Mouse (Mus musculus): ENCODE measurements around the gene Pgd. TPM values are rescaled to one million over a fixed set of nuclear protein-coding genes. Genes with fewer than 3 reads are reported as not detected.
"Not testable (repeated sequence)": the region's sequence is repeated elsewhere in the genome, so short reads cannot be mapped to it uniquely, and the experiment has no call there.

The Pgd gene
- polyA plus RNA-seq, 1 experiment from 2014 or later, result 96.4 TPM

- no peaks in the 10 kb centered on the region for H3K9me3 ChIP-seq (replicated peaks)
- 93% methylated on average over 23 of the region's 23 CpGs for WGBS
- no peak overlapping the region for H3K4me2 ChIP-seq
- H3K9ac ChIP-seq, result no peak overlapping the region
- no peak overlapping the region for H3K27ac ChIP-seq
- no peak for ATAC-seq
- peaks cover under 1% of the 10 kb centered on the region; the same call in 1 of the 2 replicates for H3K4me1 ChIP-seq
- H3K27me3 ChIP-seq, result no peaks in the 10 kb centered on the region
- peaks cover 56% of the 10 kb centered on the region for H3K36me3 ChIP-seq (ENCODE audit: poor library complexity, severe bottlenecking)
- no peak overlapping the region for H3K4me3 ChIP-seq
Observed at GRCm38 (mm10) chr4:149131021-149131752, 35.4 kb downstream of the Pgd start.

- WGBS, result 87% methylated on average over 18 of the region's 18 CpGs
- Histone ChIP-seq H3K4me2 (no peak overlapping the region), H3K36me3 (ENCODE audit: poor library complexity, severe bottlenecking) (peaks cover 57% of the 10 kb centered on the region), H3K27ac (no peak overlapping the region), H3K9me3 (replicated peaks) (no peaks in the 10 kb centered on the region), H3K27me3 (no peaks in the 10 kb centered on the region), H3K4me3 (no peak overlapping the region), H3K4me1 (no peaks in the 10 kb centered on the region), H3K9ac (no peak overlapping the region)
- ATAC-seq, result no peak
Observed at GRCm38 (mm10) chr4:149128467-149128866, 38.1 kb downstream of the Pgd start.

GRCm38 (mm10) chr4:149126663-149127062 is 39.9 kb downstream of the Pgd start, which contains the start of gene Cort:
TSS of gene Cort (minus strand) at chr4:149126763.
- H3K4me2 ChIP-seq, result no peak within 1 kb of the TSS
- ATAC-seq, result no peak
- no peaks in the 10 kb centered on the region for H3K4me1 ChIP-seq
- H3K27ac ChIP-seq, result no peak within 1 kb of the TSS
- H3K4me3 ChIP-seq, result no peak within 1 kb of the TSS
- 81% methylated on average over 11 of the region's 11 CpGs for whole genome bisulfite sequencing
- no peak within 1 kb of the TSS for H3K9ac ChIP-seq
- H3K36me3 ChIP-seq (ENCODE audit: poor library complexity, severe bottlenecking), result peaks cover 54% of the 10 kb centered on the region
- H3K9me3 ChIP-seq (replicated peaks), result no peaks in the 10 kb centered on the region
- no peaks in the 10 kb centered on the region for H3K27me3 ChIP-seq

- H3K4me1 ChIP-seq, result no peaks in the 10 kb centered on the region
- no peak for ATAC-seq
- no peak overlapping the region for H3K4me2 ChIP-seq
- no peak overlapping the region for H3K27ac ChIP-seq
- H3K9ac ChIP-seq, result no peak overlapping the region
- H3K36me3 ChIP-seq (ENCODE audit: poor library complexity, severe bottlenecking), result peaks cover 49% of the 10 kb centered on the region
- WGBS, result 83% methylated on average over 6 of the region's 6 CpGs
- H3K9me3 ChIP-seq (replicated peaks), result no peaks in the 10 kb centered on the region
- H3K4me3 ChIP-seq, result no peak overlapping the region
- no peaks in the 10 kb centered on the region for H3K27me3 ChIP-seq
Observed at GRCm38 (mm10) chr4:149126115-149126509, 40.5 kb downstream of the Pgd start.

GRCm38 (mm10) chr4:149125341-149126114 is 41.0 kb downstream of the Pgd start:
- no peak overlapping the region for H3K4me3 ChIP-seq
- no peaks in the 10 kb centered on the region for H3K4me1 ChIP-seq

GRCm38 (mm10) chr4:149123432-149123831 is 43.1 kb downstream of the Pgd start:
- no peak overlapping the region for H3K4me3 ChIP-seq
- no peak overlapping the region for H3K27ac ChIP-seq
- no peaks in the 10 kb centered on the region for H3K27me3 ChIP-seq
- ATAC-seq, result no peak
- no peaks in the 10 kb centered on the region for H3K9me3 ChIP-seq (replicated peaks)
- H3K36me3 ChIP-seq (ENCODE audit: poor library complexity, severe bottlenecking), result peaks cover 34% of the 10 kb centered on the region
- no peaks in the 10 kb centered on the region for H3K4me1 ChIP-seq
- 62% methylated on average over 5 of the region's 5 CpGs for WGBS
- no peak overlapping the region for H3K4me2 ChIP-seq
- H3K9ac ChIP-seq, result no peak overlapping the region

More at GRCm38 (mm10) chr4:149125341-149126114, 41.0 kb downstream of the Pgd start:
- Histone ChIP-seq H3K27ac (no peak overlapping the region), H3K27me3 (no peaks in the 10 kb centered on the region), H3K4me2 (no peak overlapping the region), H3K9me3 (replicated peaks) (no peaks in the 10 kb centered on the region), H3K36me3 (ENCODE audit: poor library complexity, severe bottlenecking) (peaks cover 44% of the 10 kb centered on the region), H3K9ac (no peak overlapping the region)
- ATAC-seq, result no peak
- 34% methylated on average over 11 of the region's 11 CpGs for WGBS

GRCm38 (mm10) chr4:149119978-149120562 is 46.5 kb downstream of the Pgd start:
- ATAC-seq; H3K9ac ChIP-seq; H3K4me3 ChIP-seq; H3K27me3 ChIP-seq; H3K9me3 ChIP-seq (replicated peaks); H3K4me2 ChIP-seq; H3K4me1 ChIP-seq: not testable (repeated sequence)
- H3K27ac ChIP-seq, result peak overlapping the region; percentile 14; the same call in 1 of the 2 replicates
- 83% methylated on average over 12 of the region's 12 CpGs for WGBS
- H3K36me3 ChIP-seq (ENCODE audit: poor library complexity, severe bottlenecking), result peaks cover 22% of the 10 kb centered on the region

GRCm38 (mm10) chr4:149103875-149104561 is 62.6 kb downstream of the Pgd start, which contains the start of gene Dffa:
TSS of gene Dffa (plus strand) at chr4:149104146.
- Histone ChIP-seq H3K36me3 (ENCODE audit: poor library complexity, severe bottlenecking) (peaks cover 24% of the 10 kb centered on the region), H3K4me1 (peaks cover 10% of the 10 kb centered on the region), H3K27ac (no peak within 1 kb of the TSS), H3K4me2 (peak within 1 kb of the TSS; percentile 86), H3K4me3 (peak within 1 kb of the TSS; percentile 79), H3K9ac (peak within 1 kb of the TSS; percentile 89), H3K9me3 (replicated peaks) (no peaks in the 10 kb centered on the region), H3K27me3 (no peaks in the 10 kb centered on the region)
- ATAC-seq, result peak; percentile 91
- 2% methylated on average over 35 of the region's 35 CpGs for WGBS

- Histone ChIP-seq H3K4me2 (no peak overlapping the region), H3K27ac (no peak overlapping the region), H3K4me3 (no peak overlapping the region), H3K9ac (no peak overlapping the region), H3K27me3 (no peaks in the 10 kb centered on the region), H3K4me1 (peaks cover 21% of the 10 kb centered on the region), H3K36me3 (ENCODE audit: poor library complexity, severe bottlenecking) (peaks cover 4% of the 10 kb centered on the region), H3K9me3 (replicated peaks) (no peaks in the 10 kb centered on the region)
- 90% methylated on average over 3 of the region's 3 CpGs for WGBS
- ATAC-seq, result no peak
Observed at GRCm38 (mm10) chr4:149101456-149101855, 65.1 kb downstream of the Pgd start.

- not testable (repeated sequence) for H3K27me3 ChIP-seq; H3K4me3 ChIP-seq; H3K9ac ChIP-seq; H3K4me2 ChIP-seq; ATAC-seq; H3K9me3 ChIP-seq (replicated peaks); H3K36me3 ChIP-seq (ENCODE audit: poor library complexity, severe bottlenecking); H3K27ac ChIP-seq
- WGBS, result 89% methylated on average over 12 of the region's 12 CpGs
- H3K4me1 ChIP-seq, result peaks cover 21% of the 10 kb centered on the region
Observed at GRCm38 (mm10) chr4:149100449-149100848, 66.1 kb downstream of the Pgd start.
